Mouse (Mus musculus): ENCODE data around the gene Gm4631.
"Not testable (repeated sequence)": the region's sequence is repeated elsewhere in the genome, so short reads cannot be mapped to it uniquely, and the experiment has no call there.

Gene Gm4631

DNA sequence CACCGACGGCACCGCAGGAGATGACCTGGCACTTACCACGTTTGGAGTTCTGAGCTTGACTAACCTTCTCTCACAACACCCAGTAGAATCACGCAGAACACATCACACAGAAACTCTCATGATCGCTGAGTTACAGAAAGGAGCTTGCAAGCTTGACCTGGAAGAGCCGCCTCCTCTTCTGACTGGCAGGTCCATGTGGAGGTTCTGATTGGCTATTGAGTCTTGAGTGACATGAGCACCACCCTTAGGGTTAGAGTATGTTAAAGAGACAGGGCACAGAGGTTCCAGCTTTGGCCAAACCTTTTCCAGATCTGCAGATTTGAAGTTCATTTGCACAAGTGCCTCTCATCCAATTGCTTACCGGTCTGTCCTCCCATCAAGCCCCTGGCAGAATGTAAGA, at the start of gene Gm4631:
Gene Gm4631 (minus strand): TSS at position 101 of the 400 bp plus-strand sequence.
- not testable (repeated sequence) for DNase-seq

DNA sequence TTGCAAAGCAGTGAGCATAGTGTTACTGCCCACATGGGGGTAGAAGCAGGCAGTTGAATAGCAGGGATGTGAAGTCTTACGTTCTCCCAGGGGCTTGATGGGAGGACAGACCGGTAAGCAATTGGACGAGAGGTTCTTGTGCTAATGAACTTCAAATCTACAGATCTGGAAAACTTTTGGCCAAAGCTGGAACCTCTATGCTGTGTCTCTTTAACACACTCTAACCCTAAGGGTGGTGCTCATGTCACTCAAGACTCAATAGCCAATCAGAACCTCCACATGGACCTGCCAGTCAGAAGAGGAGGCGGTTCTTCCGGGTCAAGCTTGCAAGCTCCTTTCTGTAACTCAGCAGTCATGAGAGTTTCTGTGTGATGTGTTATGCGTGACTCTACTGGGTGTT, 34.1 kb upstream of the Gm4631 start, which contains the start of gene Zfp968:
Gene Zfp968 (plus strand): TSS at position 301 of the 400 bp plus-strand sequence.
- DNase-seq, result not testable (repeated sequence)

DNA sequence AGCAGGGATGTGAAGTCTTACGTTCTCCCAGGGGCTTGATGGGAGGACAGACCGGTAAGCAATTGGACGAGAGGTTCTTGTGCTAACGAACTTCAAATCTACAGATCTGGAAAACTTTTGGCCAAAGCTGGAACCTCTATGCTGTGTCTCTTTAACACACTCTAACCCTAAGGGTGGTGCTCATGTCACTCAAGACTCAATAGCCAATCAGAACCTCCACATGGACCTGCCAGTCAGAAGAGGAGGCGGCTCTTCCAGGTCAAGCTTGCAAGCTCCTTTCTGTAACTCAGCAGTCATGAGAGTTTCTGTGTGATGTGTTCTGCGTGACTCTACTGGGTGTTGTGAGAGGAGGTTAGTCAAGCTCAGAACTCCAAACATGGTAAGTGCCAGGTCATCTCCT, 63.2 kb downstream of the Gm4631 start, which contains the start of gene Gm14440:
Gene Gm14440 (plus strand): TSS at position 301 of the 400 bp plus-strand sequence.
- not testable (repeated sequence) for DNase-seq

Data from layer of hippocampus, adult 9-11 months (tissue).